Mouse (Mus musculus) liver, embryonic 18 days (tissue): ENCODE measurements around the gene Gm5286. TPM values are rescaled to one million over a fixed set of nuclear protein-coding genes. Genes with fewer than 3 reads are reported as not detected.

ENCODE experiments used
- polyA plus RNA-seq: library from polyadenylated mRNA; depleted of rRNA; stranded (reverse); fragments of >200 nt; gene quantifications from 2 replicates; pipeline ENCODE4 v1.2.3, GENCODE M21; 2012; rRNA removed

The Gm5286 gene
- not detected in 2 replicates for polyA plus RNA-seq

GRCm38 (mm10) chr3:94196414-94196813, at the start of gene Gm5286:
Gm5286 (plus strand) TSS chr3:94196714.

GRCm38 (mm10) chr3:94178093-94178492, 18.4 kb upstream of the Gm5286 start, which contains the start of gene Gm10696:
Gm10696 (minus strand) TSS chr3:94178193.

Other genes starting within 250 kb of the Gm5286 start
- not detected in 2 replicates for gene Tdpoz5, start 235.4 kb upstream of the Gm5286 start, polyA plus RNA-seq
- not detected in 2 replicates for gene Gm9125, start 141.8 kb upstream of the Gm5286 start, polyA plus RNA-seq
- not detected in 2 replicates for gene Gm10697, start 124.1 kb upstream of the Gm5286 start, polyA plus RNA-seq
- not detected in 2 replicates for gene Gm10696, start 18.5 kb upstream of the Gm5286 start, polyA plus RNA-seq
- gene Gm4778, start 67.3 kb downstream of the Gm5286 start, polyA plus RNA-seq: not detected in 2 replicates
- gene Them4, start 113.4 kb downstream of the Gm5286 start, polyA plus RNA-seq: 4.2 TPM in 2 replicates
- not detected in 2 replicates for gene Them5, start 145.4 kb downstream of the Gm5286 start, polyA plus RNA-seq
- 0.08 TPM in 2 replicates for gene C2cd4d, start 165.7 kb downstream of the Gm5286 start, polyA plus RNA-seq
- 3.4 and 5.7 TPM in 2 replicates for gene Rorc, start 176.1 kb downstream of the Gm5286 start, polyA plus RNA-seq
- 0.02 and 0.03 TPM in 2 replicates for gene Lingo4, start 201.8 kb downstream of the Gm5286 start, polyA plus RNA-seq
- 2.6 and 2.8 TPM in 2 replicates for gene Tdrkh, start 216.6 kb downstream of the Gm5286 start, polyA plus RNA-seq
- gene Mrpl9, start 246.6 kb downstream of the Gm5286 start, polyA plus RNA-seq: 31.1 and 34.7 TPM in 2 replicates
- gene Oaz3, start 247.2 kb downstream of the Gm5286 start, polyA plus RNA-seq: 0.13 TPM in 1 of 2 replicates, not detected in the other